Mouse (Mus musculus) heart, embryonic 14.5 days (tissue): ENCODE data around the gene D8Ertd738e. TPM values are rescaled to one million over a fixed set of nuclear protein-coding genes. Genes with fewer than 3 reads are reported as not detected.

Source experiments
- ATAC-seq: fragments of 200-750 bp; cut with Nextera tagmentation; 2 replicates; pipeline ENCODE4 v1.8.0; 2017; ENCODE audit warnings: low read depth, moderate TSS enrichment; ENCODE audit not compliant: insufficient number of reproducible peaks, insufficient read depth, low FRiP score
- H3K27ac ChIP-seq, 2 experiments: fragments of 200-500 bp in 1 of 2; fragments of 300-500 bp in 1 of 2; sonication (generic) in 1 of 2; replicated peaks in 1 of 2; 2 replicates each; pipeline ENCODE4 v1.5.1; 2012 to 2014; ENCODE audit warnings: low read depth in 2 of 2, low read length in 2 of 2, control low read depth in 1 of 2, mild to moderate bottlenecking in 1 of 2, mixed read lengths in 1 of 2; ENCODE audit not compliant: control insufficient read depth in 1 of 2, insufficient read depth in 1 of 2
- H3K27me3 ChIP-seq: fragments of 300-500 bp; sonication (generic); 2 replicates; pipeline ENCODE4 v1.6.1; 2014; ENCODE audit warnings: mild to moderate bottlenecking, low read length, control low read depth; ENCODE audit not compliant: control insufficient read depth, insufficient read depth
- H3K36me3 ChIP-seq: fragments of 300-500 bp; sonication (generic); 2 replicates; pipeline ENCODE4 v1.6.1; 2014; ENCODE audit warnings: mild to moderate bottlenecking, control low read depth, low read length, mixed read lengths; ENCODE audit not compliant: control insufficient read depth, insufficient read depth
- H3K4me1 ChIP-seq, 2 experiments: fragments of 200-500 bp in 1 of 2; fragments of 300-500 bp in 1 of 2; sonication (generic) in 1 of 2; 2 replicates each; pipeline ENCODE4 v1.6.1; 2012 to 2014; ENCODE audit warnings: low read length in 2 of 2, control low read depth in 1 of 2, mixed read lengths in 1 of 2; ENCODE audit not compliant: control insufficient read depth in 2 of 2, insufficient read depth in 2 of 2
- H3K4me2 ChIP-seq: fragments of 300-500 bp; sonication (generic); 2 replicates; pipeline ENCODE4 v1.6.1; 2014; ENCODE audit warnings: mild to moderate bottlenecking, low read length
- H3K4me3 ChIP-seq, 2 experiments: fragments of 200-500 bp in 1 of 2; fragments of 300-500 bp in 1 of 2; sonication (generic) in 1 of 2; 2 replicates each; pipeline ENCODE4 v1.5.1; 2012 to 2014; ENCODE audit warnings: low read length in 2 of 2, mild to moderate bottlenecking in 2 of 2, control low read depth in 1 of 2, low read depth in 1 of 2, moderate library complexity in 1 of 2; ENCODE audit not compliant: control insufficient read depth in 1 of 2, insufficient read depth in 1 of 2
- H3K9ac ChIP-seq: fragments of 300-500 bp; sonication (generic); 2 replicates; pipeline ENCODE4 v1.6.1; 2014; ENCODE audit warnings: mild to moderate bottlenecking, low read length
- H3K9me3 ChIP-seq: fragments of 300-500 bp; sonication (generic); 2 replicates; pipeline ENCODE4 v1.6.1; 2016; ENCODE audit warnings: low read length, control low read depth; ENCODE audit not compliant: control insufficient read depth
- WGBS: fragments of 180-500 bp; shearing (Covaris S2); extraction: QIAGEN DNeasy Blood & Tissue Kit; methylation state at CpG from one replicate; pipeline ENCODE4 v1.1.7; 2014; 5-methylcytosine and 5-hydroxymethylcytosine counted together
- polyA plus RNA-seq: library from polyadenylated mRNA; unstranded; fragments of >200 nt; fragmentation: Nextera tagmentation; extraction: Ambion mirVana; gene quantifications from 2 replicates; pipeline ENCODE4 v1.2.1, GENCODE M21; 2014

Gene D8Ertd738e
- polyA plus RNA-seq, 1 experiment from 2014 or later: 400 TPM

GRCm38 (mm10) chr8:84200652-84201544 is 48.6 kb downstream of the D8Ertd738e start:
- H3K4me2 ChIP-seq: peak overlapping the region; percentile 91
- peaks cover 41 to 55% of the 10 kb centered on the region in 2 experiments for H3K4me1 ChIP-seq
- H3K27me3 ChIP-seq: no peaks in the 10 kb centered on the region
- peak overlapping the region; percentile 95 for H3K9ac ChIP-seq
- peak overlapping the region; percentile 98 to 99 for H3K27ac ChIP-seq
- 3% methylated on average over 51 of the region's 70 CpGs for WGBS
- peak overlapping the region; percentile 64 to 83 for H3K4me3 ChIP-seq
- no peaks in the 10 kb centered on the region for H3K9me3 ChIP-seq
- H3K36me3 ChIP-seq: peaks cover 20% of the 10 kb centered on the region
- peak; percentile 35 for ATAC-seq

GRCm38 (mm10) chr8:84200126-84200555 is 49.4 kb downstream of the D8Ertd738e start:
- Histone ChIP-seq H3K4me2 (peak overlapping the region; percentile 91), H3K36me3 (peaks cover 13% of the 10 kb centered on the region), H3K27ac (peak overlapping the region; percentile 91 to 99), H3K9ac (peak overlapping the region; percentile 95), H3K9me3 (no peaks in the 10 kb centered on the region), H3K4me1 (peaks cover 41 to 55% of the 10 kb centered on the region in 2 experiments), H3K4me3 (peak overlapping the region; percentile 64 to 83), H3K27me3 (no peaks in the 10 kb centered on the region)
- ATAC-seq: no peak
- WGBS: 22% methylated on average over 8 of the region's 8 CpGs

GRCm38 (mm10) chr8:84199348-84200125 is 50.0 kb downstream of the D8Ertd738e start:
- Histone ChIP-seq H3K9me3 (no peaks in the 10 kb centered on the region), H3K4me3 (no peak overlapping the region), H3K4me2 (peak overlapping the region; percentile 91), H3K36me3 (peaks cover 7% of the 10 kb centered on the region), H3K4me1 (peaks cover 41 to 55% of the 10 kb centered on the region in 2 experiments), H3K27ac (peak overlapping the region; percentile 91 to 99), H3K27me3 (no peaks in the 10 kb centered on the region), H3K9ac (peak overlapping the region; percentile 95)
- WGBS: 61% methylated on average over 11 of the region's 11 CpGs
- no peak for ATAC-seq

GRCm38 (mm10) chr8:84198871-84199270 is 50.6 kb downstream of the D8Ertd738e start:
- Histone ChIP-seq H3K27me3 (no peaks in the 10 kb centered on the region), H3K4me3 (peak overlapping the region in 1 of 2 experiments; percentile 51; a peak in 2 of 4 replicates), H3K4me2 (peak overlapping the region; percentile 72), H3K4me1 (peaks cover 38 to 50% of the 10 kb centered on the region in 2 experiments), H3K9me3 (no peaks in the 10 kb centered on the region), H3K27ac (peak overlapping the region; percentile 91 to 99), H3K9ac (peak overlapping the region; percentile 76), H3K36me3 (peaks cover 6% of the 10 kb centered on the region; the same call in 1 of the 2 replicates)
- WGBS: 32% methylated on average over 4 of the region's 4 CpGs
- no peak for ATAC-seq

GRCm38 (mm10) chr8:84197922-84198774 is 51.4 kb downstream of the D8Ertd738e start:
- peaks cover 6% of the 10 kb centered on the region; the same call in 1 of the 2 replicates for H3K36me3 ChIP-seq
- H3K27ac ChIP-seq: peak overlapping the region; percentile 91 to 99
- no peaks in the 10 kb centered on the region for H3K27me3 ChIP-seq
- peak overlapping the region; percentile 76 for H3K9ac ChIP-seq
- H3K4me3 ChIP-seq: peak overlapping the region; percentile 51 to 56
- 3% methylated on average over 30 of the region's 30 CpGs for WGBS
- H3K4me1 ChIP-seq: peaks cover 36 to 47% of the 10 kb centered on the region in 2 experiments
- no peaks in the 10 kb centered on the region for H3K9me3 ChIP-seq
- ATAC-seq: peak; percentile 66
- peak overlapping the region; percentile 72 for H3K4me2 ChIP-seq

GRCm38 (mm10) chr8:84197141-84197921 is 52.2 kb downstream of the D8Ertd738e start:
- H3K36me3 ChIP-seq: peaks cover 3% of the 10 kb centered on the region; the same call in 1 of the 2 replicates
- H3K4me3 ChIP-seq: peak overlapping the region; percentile 51 to 56
- peak overlapping the region; percentile 76 for H3K9ac ChIP-seq
- H3K27me3 ChIP-seq: no peaks in the 10 kb centered on the region
- no peaks in the 10 kb centered on the region for H3K9me3 ChIP-seq
- peak overlapping the region; percentile 91 to 99 for H3K27ac ChIP-seq
- WGBS: 4% methylated on average over 43 of the region's 43 CpGs
- ATAC-seq: peak; percentile 18; the same call in 1 of the 2 replicates
- H3K4me1 ChIP-seq: peaks cover 35 to 47% of the 10 kb centered on the region in 2 experiments
- peak overlapping the region; percentile 72 for H3K4me2 ChIP-seq
